Mouse (Mus musculus): Measurements from ENCODE around the gene Tdrd6.

Gene Tdrd6

GRCm38 (mm10) chr17:43629496-43630426 is at the start of gene Tdrd6:
Gene Tdrd6 (minus strand): TSS chr17:43630299.
- no peak for DNase-seq (ENCODE audit: low read depth in 2 of 2, low spot score in 2 of 2)

- DNase-seq (ENCODE audit: low read depth in 2 of 2, low spot score in 2 of 2): no peak
Observed at GRCm38 (mm10) chr17:43677317-43677716, 47.2 kb upstream of the Tdrd6 start.

- no peak for DNase-seq (ENCODE audit: low read depth in 2 of 2, low spot score in 2 of 2)
Observed at GRCm38 (mm10) chr17:43676241-43676640, 46.1 kb upstream of the Tdrd6 start.

- no peak for DNase-seq (ENCODE audit: low read depth in 2 of 2, low spot score in 2 of 2)
Observed at GRCm38 (mm10) chr17:43675228-43675627, 45.1 kb upstream of the Tdrd6 start.

GRCm38 (mm10) chr17:43671907-43672306 is 41.8 kb upstream of the Tdrd6 start:
- no peak for DNase-seq (ENCODE audit: low read depth in 2 of 2, low spot score in 2 of 2)

GRCm38 (mm10) chr17:43669145-43669695 is 39.1 kb upstream of the Tdrd6 start:
- no peak for DNase-seq (ENCODE audit: low read depth in 2 of 2, low spot score in 2 of 2)

- DNase-seq (ENCODE audit: low read depth in 2 of 2, low spot score in 2 of 2): no peak
Observed at GRCm38 (mm10) chr17:43667290-43667843, 37.3 kb upstream of the Tdrd6 start, which contains the start of gene Cyp39a1. Gene Cyp39a1 (plus strand): TSS chr17:43667425.

- DNase-seq (ENCODE audit: low read depth in 2 of 2, low spot score in 2 of 2): peak; percentile 68 to 74
Observed at GRCm38 (mm10) chr17:43666576-43667289, 36.6 kb upstream of the Tdrd6 start, which contains the start of gene Slc25a27. Gene Slc25a27 (minus strand): TSS chr17:43667214.

- DNase-seq (ENCODE audit: low read depth in 2 of 2, low spot score in 2 of 2): no peak
Observed at GRCm38 (mm10) chr17:43651314-43652046, 21.4 kb upstream of the Tdrd6 start.

GRCm38 (mm10) chr17:43649641-43650436 is 19.7 kb upstream of the Tdrd6 start:
- DNase-seq (ENCODE audit: low read depth in 2 of 2, low spot score in 2 of 2): peak in 1 of 2 experiments; percentile 18

GRCm38 (mm10) chr17:43646925-43647324 is 16.8 kb upstream of the Tdrd6 start:
- no peak for DNase-seq (ENCODE audit: low read depth in 2 of 2, low spot score in 2 of 2)

- peak in 1 of 2 experiments; percentile 10 for DNase-seq (ENCODE audit: low read depth in 2 of 2, low spot score in 2 of 2)
Observed at GRCm38 (mm10) chr17:43645136-43645535, 15.0 kb upstream of the Tdrd6 start.

- no peak for DNase-seq (ENCODE audit: low read depth in 2 of 2, low spot score in 2 of 2)
Observed at GRCm38 (mm10) chr17:43644375-43644774, 14.3 kb upstream of the Tdrd6 start.

- DNase-seq (ENCODE audit: low read depth in 2 of 2, low spot score in 2 of 2): no peak
Observed at GRCm38 (mm10) chr17:43643191-43643590, 13.1 kb upstream of the Tdrd6 start.

GRCm38 (mm10) chr17:43640825-43641224 is 10.7 kb upstream of the Tdrd6 start:
- no peak for DNase-seq (ENCODE audit: low read depth in 2 of 2, low spot score in 2 of 2)

GRCm38 (mm10) chr17:43637146-43637545 is 7.0 kb upstream of the Tdrd6 start:
- no peak for DNase-seq (ENCODE audit: low read depth in 2 of 2, low spot score in 2 of 2)

GRCm38 (mm10) chr17:43630427-43630760 is 295 bp upstream of the Tdrd6 start:
- DNase-seq (ENCODE audit: low read depth in 2 of 2, low spot score in 2 of 2): no peak

- no peak for DNase-seq (ENCODE audit: low read depth in 2 of 2, low spot score in 2 of 2)
Observed at GRCm38 (mm10) chr17:43629026-43629495, 1.0 kb downstream of the Tdrd6 start.

GRCm38 (mm10) chr17:43628246-43628645 is 1.9 kb downstream of the Tdrd6 start:
- no peak for DNase-seq (ENCODE audit: low read depth in 2 of 2, low spot score in 2 of 2)

GRCm38 (mm10) chr17:43622076-43622475 is 8.0 kb downstream of the Tdrd6 start:
- DNase-seq (ENCODE audit: low read depth in 2 of 2, low spot score in 2 of 2): no peak

Data from CD8-positive naive resting alpha-beta T cell, adult 2 months (primary cell).